Mouse (Mus musculus): ENCODE data around the gene Ifnk.

- TF ChIP-seq CTCF (IDR thresholded peaks at IDR 0.05; ENCODE audit: low read depth, low read length) = peak; percentile 7; the same call in 1 of the 2 replicates
- no peak for TF ChIP-seq POLR2A (IDR thresholded peaks at IDR 0.05; ENCODE audit: extremely low read depth, insufficient read depth, low read length)
Observed at GRCm38 (mm10) chr4:35133411-35133810, 18.4 kb upstream of the Ifnk start.
